Mouse (Mus musculus) adrenal gland, postnatal 36 days (tissue): ENCODE results near the gene Gm10277. TPM values are rescaled to one million over a fixed set of nuclear protein-coding genes. Genes with fewer than 3 reads are reported as not detected.
"Not testable (repeated sequence)": the region's sequence is repeated elsewhere in the genome, so short reads cannot be mapped to it uniquely, and the experiment has no call there.

Experiments
- DNase-seq, 2 experiments: peaks; one replicate each; pipeline ENCODE4 v3.0.0; 2021; ENCODE audit warnings: mixed read lengths in 1 of 2
- total RNA-seq, 2 experiments: library from RNA; stranded (reverse); gene quantifications; 2 replicates each; pipeline ENCODE4 v1.2.3; 2021

Gm10277 gene
- total RNA-seq, 2 experiments from 2014 or later: not detected

DNA sequence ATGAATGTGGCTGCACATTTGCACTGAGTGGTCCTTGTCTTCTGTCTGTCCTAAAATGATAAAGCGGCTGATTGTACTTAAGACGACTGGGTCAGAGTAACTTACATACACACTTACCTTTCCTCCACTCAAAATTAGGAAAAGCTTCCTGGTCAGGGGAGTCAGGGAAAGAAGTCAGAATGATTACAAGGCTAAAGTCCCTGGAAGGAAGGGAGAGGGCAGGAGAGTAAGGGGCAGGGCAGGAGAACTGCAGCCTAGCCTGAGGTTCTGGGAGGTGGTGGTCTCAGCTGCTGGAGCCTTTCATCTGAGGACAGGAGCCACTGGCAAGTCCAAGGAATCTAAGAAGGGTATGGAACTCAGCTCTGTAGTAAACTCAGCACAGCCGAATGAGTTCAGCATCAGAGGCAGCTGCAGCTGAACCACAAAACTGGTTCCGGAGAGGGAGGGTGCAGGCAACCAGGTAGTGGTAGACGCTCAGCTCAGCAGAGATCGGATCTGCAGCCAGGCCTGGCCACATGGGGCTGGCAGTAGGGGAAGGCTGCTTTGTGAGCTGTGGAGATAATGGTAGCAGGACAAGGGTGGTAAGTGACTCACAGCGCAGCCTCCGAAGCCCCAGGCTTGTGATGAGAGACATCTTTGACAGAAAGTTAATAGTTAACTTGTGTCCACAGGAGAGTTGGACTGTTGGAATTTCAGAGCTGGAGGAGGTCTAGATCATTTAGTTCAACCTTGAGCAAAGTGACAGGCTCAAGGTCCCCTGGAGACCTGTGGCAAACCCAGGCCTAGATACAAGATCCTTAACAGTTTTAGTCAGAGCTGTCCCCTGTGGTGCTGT lies 15.5 kb downstream of the Gm10277 start:
- DNase-seq: peak in 1 of 2 experiments; percentile 49

- DNase-seq: no peak
Observed at GRCm38 (mm10) chr11:77770346-77770745, 17.2 kb downstream of the Gm10277 start.

GRCm38 (mm10) chr11:77769496-77769895 lies 18.1 kb downstream of the Gm10277 start:
- no peak for DNase-seq

- DNase-seq: peak; percentile 70 to 78
Observed at GRCm38 (mm10) chr11:77766351-77767001, 21.1 kb downstream of the Gm10277 start.

- no peak for DNase-seq
Observed at GRCm38 (mm10) chr11:77765459-77765777, 22.1 kb downstream of the Gm10277 start.

GRCm38 (mm10) chr11:77764694-77765458 lies 22.7 kb downstream of the Gm10277 start:
- peak; percentile 25 to 59 for DNase-seq

GRCm38 (mm10) chr11:77763673-77764340 lies 23.7 kb downstream of the Gm10277 start:
- peak; percentile 46 to 71 for DNase-seq

DNA sequence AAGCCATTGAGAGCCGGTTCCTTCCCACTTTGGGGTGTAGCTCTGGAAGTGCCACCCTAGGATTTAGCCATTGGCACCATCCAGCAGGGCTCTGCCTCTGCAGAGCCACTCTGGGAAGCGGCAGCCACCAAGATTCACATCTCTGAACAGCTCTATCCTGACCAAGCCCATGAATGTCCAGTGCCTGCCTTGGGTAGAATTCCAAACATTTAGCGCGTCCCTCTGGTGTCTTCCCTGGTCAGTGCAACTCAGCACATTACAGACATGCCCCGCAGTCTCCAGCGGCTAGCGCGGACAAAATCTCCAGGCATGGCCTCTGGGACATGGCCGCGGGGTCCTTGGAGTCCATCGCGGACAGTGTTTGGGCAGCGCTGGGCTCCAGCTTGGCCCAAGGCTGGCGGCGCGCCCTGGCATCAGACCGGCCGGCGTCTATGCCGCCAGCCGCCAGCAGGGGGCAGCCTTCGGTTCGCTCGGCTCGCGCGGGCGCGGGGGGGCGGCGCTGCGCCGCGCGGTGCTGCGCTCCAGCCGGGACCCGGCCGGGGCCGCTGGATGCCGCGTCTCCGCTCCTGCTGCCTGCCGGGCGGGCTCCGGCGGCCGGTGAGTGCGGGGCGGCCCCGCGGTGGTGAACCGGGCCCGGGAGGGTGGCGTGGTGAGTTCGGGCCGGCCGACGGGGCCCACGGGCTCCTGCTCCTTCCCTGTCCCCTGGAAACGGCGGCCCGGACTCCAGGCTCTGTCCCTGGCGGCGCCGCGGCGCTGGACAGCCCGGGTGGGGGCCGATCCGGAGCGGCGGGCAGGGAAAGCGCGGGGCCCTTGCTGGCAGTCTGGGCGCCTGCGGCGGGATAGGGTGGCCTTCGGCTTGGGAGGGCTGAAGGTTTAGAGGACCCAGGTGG lies 24.5 kb downstream of the Gm10277 start, which contains the start of gene Myo18a:
Gene Myo18a (plus strand): TSS at position 464 of the 890 bp plus-strand sequence.
- peak; percentile 92 to 95 for DNase-seq

DNA sequence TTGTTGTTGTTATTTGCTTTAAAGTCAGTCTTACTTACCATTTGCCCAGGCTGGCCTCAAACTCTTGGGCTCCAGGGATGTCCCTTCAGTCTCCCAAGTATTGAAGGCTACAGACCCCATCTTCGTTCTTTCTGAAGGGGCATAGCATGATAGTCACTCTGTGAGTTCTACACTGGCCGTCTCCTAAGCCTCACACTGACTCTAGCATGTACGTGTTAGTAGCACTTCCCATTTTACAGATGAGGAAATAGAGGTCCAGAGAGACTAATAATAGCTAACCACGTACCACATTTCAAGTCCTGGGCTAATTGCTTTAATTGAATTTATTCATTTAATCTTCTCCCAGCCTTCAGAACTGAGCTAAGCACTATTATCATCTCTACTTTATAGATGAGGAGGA lies 27.5 kb downstream of the Gm10277 start:
- no peak for DNase-seq

DNA sequence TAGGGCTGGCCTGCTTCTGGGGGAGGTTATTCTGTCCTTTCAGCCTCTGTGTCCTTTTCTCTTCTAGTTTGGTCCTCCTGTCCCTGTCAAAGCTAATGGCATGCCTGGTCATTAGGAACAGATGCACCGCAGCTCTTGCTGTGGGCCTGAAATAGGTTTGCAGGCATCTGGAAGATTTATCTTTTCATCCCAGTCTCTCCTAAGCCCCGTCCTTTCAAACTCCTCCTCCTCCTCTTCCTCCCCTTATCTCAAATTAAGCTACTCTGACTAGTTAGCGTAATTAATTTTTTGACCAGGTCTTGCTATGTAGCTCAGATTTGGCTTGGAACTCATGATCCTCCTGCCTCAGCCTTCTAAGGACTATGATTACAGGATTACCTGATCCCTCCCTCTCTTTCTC lies 34.1 kb downstream of the Gm10277 start:
- no peak for DNase-seq

DNA sequence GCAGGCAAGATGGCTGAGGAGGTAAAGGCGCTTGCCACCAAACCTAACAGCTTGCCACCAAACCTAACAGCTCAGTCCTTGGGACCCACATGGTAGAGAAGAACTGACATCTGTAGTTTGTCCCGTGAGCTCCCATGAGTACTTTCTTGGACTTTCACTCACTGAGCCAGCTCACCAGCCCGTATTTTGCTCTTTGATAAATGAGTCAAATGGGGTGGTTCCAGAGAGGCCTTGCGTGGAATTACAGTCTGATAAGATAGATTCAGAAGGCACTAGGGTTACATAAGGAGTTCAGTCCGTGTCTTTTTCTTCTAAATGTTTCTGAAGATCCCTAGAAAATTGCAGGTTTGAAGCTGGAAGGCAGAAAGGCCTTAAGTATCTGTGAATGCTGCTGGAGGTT lies 35.0 kb downstream of the Gm10277 start:
- peak; percentile 25 to 44 for DNase-seq

GRCm38 (mm10) chr11:77748996-77749395 lies 38.6 kb downstream of the Gm10277 start:
- no peak for DNase-seq

DNA sequence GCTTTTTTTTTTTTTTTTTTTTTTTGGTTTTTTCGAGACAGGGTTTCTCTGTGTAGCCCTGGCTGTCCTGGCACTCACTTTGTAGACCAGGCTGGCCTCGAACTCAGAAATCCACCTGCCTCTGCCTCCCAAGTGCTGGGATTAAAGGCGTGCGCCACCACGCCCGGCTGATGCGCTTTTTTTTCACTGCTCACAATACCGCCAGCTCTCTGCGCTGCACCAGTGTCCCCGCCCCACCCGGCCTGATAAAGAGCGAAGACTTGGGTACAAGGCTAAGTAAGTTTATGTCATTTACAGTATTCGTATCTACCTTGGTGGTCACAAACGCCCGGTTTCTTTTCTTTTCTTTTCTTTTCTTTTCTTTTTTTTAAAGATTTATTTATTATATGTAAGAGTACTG lies 40.4 kb downstream of the Gm10277 start:
- not testable (repeated sequence) for DNase-seq

DNA sequence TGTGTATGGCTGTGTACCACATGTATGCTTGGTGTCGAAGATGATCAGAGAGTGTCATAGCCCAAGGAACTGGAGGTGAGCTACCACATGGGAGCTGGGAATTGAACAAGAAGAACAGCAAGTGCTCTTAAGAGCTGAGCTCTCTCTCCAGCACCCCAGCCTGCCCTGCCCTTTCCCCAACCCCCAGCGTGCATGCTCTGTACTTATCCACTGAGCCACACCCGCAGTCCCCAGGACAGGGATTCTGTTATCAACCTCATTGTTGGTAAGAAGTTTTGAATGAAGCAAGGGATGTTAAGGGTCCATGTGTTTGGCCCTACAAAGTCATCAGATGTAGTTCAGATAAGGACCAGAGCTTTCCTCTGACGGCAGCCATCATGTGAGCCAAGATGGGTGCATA lies 40.9 kb downstream of the Gm10277 start:
- DNase-seq: no peak

DNA sequence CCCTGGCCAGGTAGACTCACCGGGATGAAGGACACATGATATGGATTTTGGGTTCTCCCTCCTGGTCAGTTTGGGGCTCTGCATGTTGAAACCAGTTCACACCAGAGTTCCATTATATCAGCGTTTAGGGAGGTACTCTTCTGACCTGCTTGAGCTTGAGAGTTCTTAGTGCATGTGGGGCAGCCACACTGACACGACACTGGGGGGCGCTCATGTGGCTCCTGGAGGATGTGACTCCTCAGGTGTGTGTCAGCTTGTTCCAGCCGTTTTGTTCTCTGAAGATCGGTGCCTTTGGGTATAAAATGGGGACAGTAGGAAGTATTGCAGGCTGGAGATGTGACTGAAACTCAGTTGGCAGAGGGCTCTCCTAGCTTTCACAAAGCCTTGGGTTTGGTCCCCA lies 43.6 kb downstream of the Gm10277 start:
- DNase-seq: peak; percentile 66 to 80

GRCm38 (mm10) chr11:77738555-77738954 lies 49.0 kb downstream of the Gm10277 start:
- no peak for DNase-seq

DNA sequence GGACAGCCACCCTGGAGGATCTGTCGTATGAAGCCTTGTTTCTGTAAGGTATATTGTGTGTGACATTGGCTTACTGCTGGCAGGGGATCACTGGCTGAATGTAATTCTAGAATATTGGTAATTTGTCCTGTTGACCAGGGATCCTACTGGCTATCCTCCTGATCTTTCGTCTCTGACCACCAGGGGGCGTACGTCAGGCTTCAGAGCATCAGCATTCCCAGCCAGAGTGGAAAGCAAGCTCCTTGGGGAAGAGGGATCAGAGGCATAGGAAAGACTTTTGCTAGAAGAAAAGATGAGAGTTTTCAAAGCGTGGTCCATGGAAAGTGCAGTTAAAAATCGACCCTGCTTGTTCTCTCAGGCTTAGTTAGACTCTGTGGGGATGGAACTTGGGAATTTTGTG lies 50.3 kb downstream of the Gm10277 start:
- DNase-seq: peak; percentile 90 to 92
